Mouse (Mus musculus) limb, embryonic 10.5 days (tissue): ENCODE measurements around the gene Lrig1. TPM values are rescaled to one million over a fixed set of nuclear protein-coding genes. Genes with fewer than 3 reads are reported as not detected.

Source experiments
- DNase-seq: peaks from one replicate; pipeline ENCODE4 v3.0.0-alpha.2; 2017; ENCODE audit warnings: low spot score
- H3K27ac ChIP-seq: fragments of 300-500 bp; sonication (generic); 2 replicates; pipeline ENCODE4 v1.5.1; 2016; ENCODE audit warnings: mild to moderate bottlenecking
- H3K27me3 ChIP-seq: fragments of 300-500 bp; sonication (generic); 2 replicates; pipeline ENCODE4 v1.6.1; 2016; ENCODE audit warnings: low read depth, mild to moderate bottlenecking; ENCODE audit not compliant: poor library complexity, severe bottlenecking
- H3K36me3 ChIP-seq: fragments of 300-500 bp; sonication (generic); 2 replicates; pipeline ENCODE4 v1.6.1; 2016; ENCODE audit warnings: mild to moderate bottlenecking, moderate library complexity
- H3K4me1 ChIP-seq: fragments of 300-500 bp; sonication (generic); 2 replicates; pipeline ENCODE4 v1.6.1; 2016
- H3K4me3 ChIP-seq: fragments of 300-500 bp; sonication (generic); 2 replicates; pipeline ENCODE4 v1.5.1; 2016; ENCODE audit warnings: mild to moderate bottlenecking, moderate library complexity
- H3K9me3 ChIP-seq: fragments of 300-500 bp; sonication (generic); replicated peaks from 2 replicates; pipeline ENCODE4 v1.6.1; 2016; ENCODE audit warnings: mild to moderate bottlenecking
- WGBS: fragments of 180-500 bp; shearing (Covaris S2); methylation state at CpG from one replicate; pipeline ENCODE4 v1.1.7; 2016; 5-methylcytosine and 5-hydroxymethylcytosine counted together
- polyA plus RNA-seq: library from polyadenylated mRNA; unstranded; fragments of >200 nt; fragmentation: Nextera tagmentation; extraction: Ambion mirVana; gene quantifications from 2 replicates; pipeline ENCODE4 v1.2.1, GENCODE M21; 2016

The Lrig1 gene
- polyA plus RNA-seq, 1 experiment from 2014 or later, result 15.7 TPM

DNA sequence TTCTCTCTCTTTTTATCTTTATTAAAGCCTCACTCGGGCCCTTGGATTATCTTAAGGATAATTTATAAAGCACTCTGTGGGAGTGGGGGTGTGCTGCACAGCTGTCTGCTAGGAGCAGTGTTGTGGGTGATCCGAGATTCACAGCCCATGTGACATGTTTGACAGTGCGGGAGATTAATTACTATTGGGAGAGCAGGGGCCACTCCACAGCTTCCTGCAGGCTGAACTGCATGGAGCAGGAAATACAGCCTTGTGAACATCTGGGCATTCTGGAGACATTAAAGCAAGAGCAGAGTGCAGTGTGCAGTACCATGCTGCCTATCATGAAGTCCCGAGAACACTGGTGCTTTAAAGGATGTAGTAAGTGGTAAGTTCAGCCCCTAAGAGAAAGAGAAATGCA lies 107.2 kb downstream of the Lrig1 start:
- Histone ChIP-seq H3K27ac (peak overlapping the region; percentile 53; the same call in 1 of the 2 replicates), H3K36me3 (no peaks in the 10 kb centered on the region), H3K4me3 (no peak overlapping the region), H3K4me1 (peaks cover 46% of the 10 kb centered on the region), H3K27me3 (no peaks in the 10 kb centered on the region), H3K9me3 (no peaks in the 10 kb centered on the region)
- 13% methylated on average over 4 of the region's 4 CpGs for WGBS
- peak; percentile 39 for DNase-seq

DNA sequence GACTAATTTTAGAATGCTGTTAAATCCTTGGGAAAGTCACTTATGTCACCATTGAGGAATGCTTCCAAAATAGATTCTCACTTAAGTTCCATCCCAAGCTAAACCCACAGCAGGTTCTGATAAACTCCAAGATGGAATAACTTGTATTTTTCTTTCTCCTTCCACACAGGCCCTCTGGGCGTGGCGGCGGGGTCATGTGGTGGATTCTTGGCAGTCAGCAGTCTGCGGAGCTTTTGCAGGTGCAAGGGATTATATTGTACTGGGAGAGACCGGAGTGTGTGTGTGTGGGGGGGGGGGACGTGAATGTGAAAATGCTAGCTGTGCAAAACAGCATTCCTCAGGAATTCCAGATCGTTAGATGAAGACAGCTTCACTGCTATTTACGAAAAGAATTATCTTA lies 107.7 kb downstream of the Lrig1 start:
- Histone ChIP-seq H3K36me3 (no peaks in the 10 kb centered on the region), H3K27ac (no peak overlapping the region), H3K4me1 (peaks cover 45% of the 10 kb centered on the region), H3K9me3 (no peaks in the 10 kb centered on the region), H3K27me3 (no peaks in the 10 kb centered on the region), H3K4me3 (no peak overlapping the region)
- WGBS, result 37% methylated on average over 8 of the region's 8 CpGs
- DNase-seq, result peak; percentile 59

GRCm38 (mm10) chr6:94588365-94588764 lies 111.6 kb downstream of the Lrig1 start:
- Histone ChIP-seq H3K4me3 (no peak overlapping the region), H3K36me3 (no peaks in the 10 kb centered on the region), H3K4me1 (peaks cover 14% of the 10 kb centered on the region), H3K27ac (no peak overlapping the region), H3K9me3 (no peaks in the 10 kb centered on the region), H3K27me3 (no peaks in the 10 kb centered on the region)
- 94% methylated on average over 4 of the region's 4 CpGs for WGBS
- DNase-seq, result peak; percentile 3

DNA sequence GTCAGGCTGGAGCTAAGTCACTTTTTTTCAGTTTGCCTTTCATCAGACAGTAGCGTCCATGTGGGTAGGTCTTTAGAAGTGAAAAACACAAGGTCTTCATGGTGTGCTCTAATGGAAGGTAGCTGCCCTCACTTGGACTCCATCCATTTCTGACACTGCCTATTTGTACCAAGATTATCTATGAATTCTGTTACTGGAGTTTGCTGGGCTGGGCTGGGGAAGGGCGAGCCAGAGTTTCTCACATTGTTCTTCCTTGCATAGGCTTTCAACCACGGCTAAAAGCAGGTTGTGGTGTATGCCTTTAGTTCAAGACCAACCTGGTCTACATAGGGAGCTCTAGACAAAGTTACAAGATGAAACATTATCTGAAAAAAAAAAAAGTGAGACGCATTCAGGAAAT lies 115.0 kb downstream of the Lrig1 start:
- Histone ChIP-seq H3K36me3 (no peaks in the 10 kb centered on the region), H3K27me3 (no peaks in the 10 kb centered on the region), H3K9me3 (no peaks in the 10 kb centered on the region), H3K4me1 (no peaks in the 10 kb centered on the region), H3K4me3 (no peak overlapping the region), H3K27ac (no peak overlapping the region)
- no peak for DNase-seq
- WGBS, result 93% methylated on average over 4 of the region's 4 CpGs

- DNase-seq, result no peak
- no peaks in the 10 kb centered on the region for H3K36me3 ChIP-seq
- no peak overlapping the region for H3K4me3 ChIP-seq
- no peaks in the 10 kb centered on the region for H3K4me1 ChIP-seq
- H3K9me3 ChIP-seq, result no peaks in the 10 kb centered on the region
- no peaks in the 10 kb centered on the region for H3K27me3 ChIP-seq
- 93% methylated on average over 9 of the region's 9 CpGs for WGBS
- no peak overlapping the region for H3K27ac ChIP-seq
Observed at GRCm38 (mm10) chr6:94584147-94584695, 115.7 kb downstream of the Lrig1 start.

DNA sequence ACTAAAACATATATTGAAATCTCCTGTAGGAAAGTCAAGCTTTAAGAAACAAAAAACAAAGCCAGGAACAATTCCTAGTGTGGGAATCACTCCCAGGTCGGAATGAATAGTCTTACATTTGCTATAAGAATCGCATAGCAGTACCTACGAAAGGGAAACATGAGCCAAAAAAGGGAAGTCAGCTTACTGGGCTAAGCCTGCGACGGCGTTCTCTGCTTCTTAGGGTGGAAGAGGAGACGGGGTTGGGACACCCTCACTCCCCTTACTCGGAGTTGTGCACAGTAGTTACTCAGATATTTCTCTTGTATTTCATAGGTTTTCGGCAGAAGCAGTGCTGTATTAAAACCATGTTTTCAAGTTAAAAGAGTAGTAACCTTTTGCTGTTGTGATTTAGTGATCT lies 117.9 kb downstream of the Lrig1 start:
- Histone ChIP-seq H3K27ac (no peak overlapping the region), H3K4me3 (no peak overlapping the region), H3K9me3 (no peaks in the 10 kb centered on the region), H3K27me3 (no peaks in the 10 kb centered on the region), H3K4me1 (no peaks in the 10 kb centered on the region; the same call in 1 of the 2 replicates), H3K36me3 (no peaks in the 10 kb centered on the region)
- DNase-seq, result no peak
- 95% methylated on average over 9 of the region's 9 CpGs for WGBS

DNA sequence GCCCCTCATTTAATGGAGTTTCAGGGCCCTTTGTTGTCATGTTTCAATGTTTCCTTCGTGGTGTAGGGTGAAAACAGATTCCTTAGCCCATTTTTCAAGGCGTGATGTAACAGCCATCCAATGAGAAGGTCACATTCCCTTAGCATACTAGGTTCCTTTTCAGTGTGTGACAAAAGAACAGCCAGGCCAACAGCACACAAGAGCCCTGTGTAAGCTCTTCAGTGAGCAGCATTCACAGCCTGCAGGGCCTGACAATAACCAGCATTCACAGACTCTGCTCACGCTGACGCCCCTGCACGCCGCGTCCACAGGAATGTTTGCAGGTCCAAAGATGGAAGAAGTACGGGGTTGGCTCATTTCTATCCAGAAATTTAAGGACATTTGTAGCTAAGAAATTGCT lies 122.0 kb downstream of the Lrig1 start:
- 0 out of 2 replicates have a peak overlapping the region, but pooled peaks have one; percentile 36 for H3K27ac ChIP-seq
- 87% methylated on average over 8 of the region's 8 CpGs for WGBS
- DNase-seq, result no peak
- no peaks in the 10 kb centered on the region for H3K36me3 ChIP-seq
- no peak overlapping the region for H3K4me3 ChIP-seq
- no peaks in the 10 kb centered on the region for H3K27me3 ChIP-seq
- no peaks in the 10 kb centered on the region for H3K9me3 ChIP-seq
- no peaks in the 10 kb centered on the region; the same call in 1 of the 2 replicates for H3K4me1 ChIP-seq

- Histone ChIP-seq H3K27ac (no peak overlapping the region), H3K27me3 (no peaks in the 10 kb centered on the region), H3K4me1 (no peaks in the 10 kb centered on the region; the same call in 1 of the 2 replicates), H3K9me3 (no peaks in the 10 kb centered on the region), H3K4me3 (no peak overlapping the region), H3K36me3 (no peaks in the 10 kb centered on the region)
- no peak for DNase-seq
- WGBS, result 87% methylated on average over 9 of the region's 9 CpGs
Observed at GRCm38 (mm10) chr6:94575526-94576166, 124.3 kb downstream of the Lrig1 start.

- Histone ChIP-seq H3K27ac (no peak overlapping the region), H3K27me3 (no peaks in the 10 kb centered on the region), H3K36me3 (no peaks in the 10 kb centered on the region), H3K9me3 (no peaks in the 10 kb centered on the region), H3K4me1 (peaks cover under 1% of the 10 kb centered on the region; the same call in 1 of the 2 replicates), H3K4me3 (no peak overlapping the region)
- no peak for DNase-seq
- 83% methylated on average over 2 of the region's 2 CpGs for WGBS
Observed at GRCm38 (mm10) chr6:94568040-94568439, 131.9 kb downstream of the Lrig1 start.

GRCm38 (mm10) chr6:94565766-94566165 lies 134.2 kb downstream of the Lrig1 start:
- WGBS, result 97% methylated on average over 2 of the region's 2 CpGs

DNA sequence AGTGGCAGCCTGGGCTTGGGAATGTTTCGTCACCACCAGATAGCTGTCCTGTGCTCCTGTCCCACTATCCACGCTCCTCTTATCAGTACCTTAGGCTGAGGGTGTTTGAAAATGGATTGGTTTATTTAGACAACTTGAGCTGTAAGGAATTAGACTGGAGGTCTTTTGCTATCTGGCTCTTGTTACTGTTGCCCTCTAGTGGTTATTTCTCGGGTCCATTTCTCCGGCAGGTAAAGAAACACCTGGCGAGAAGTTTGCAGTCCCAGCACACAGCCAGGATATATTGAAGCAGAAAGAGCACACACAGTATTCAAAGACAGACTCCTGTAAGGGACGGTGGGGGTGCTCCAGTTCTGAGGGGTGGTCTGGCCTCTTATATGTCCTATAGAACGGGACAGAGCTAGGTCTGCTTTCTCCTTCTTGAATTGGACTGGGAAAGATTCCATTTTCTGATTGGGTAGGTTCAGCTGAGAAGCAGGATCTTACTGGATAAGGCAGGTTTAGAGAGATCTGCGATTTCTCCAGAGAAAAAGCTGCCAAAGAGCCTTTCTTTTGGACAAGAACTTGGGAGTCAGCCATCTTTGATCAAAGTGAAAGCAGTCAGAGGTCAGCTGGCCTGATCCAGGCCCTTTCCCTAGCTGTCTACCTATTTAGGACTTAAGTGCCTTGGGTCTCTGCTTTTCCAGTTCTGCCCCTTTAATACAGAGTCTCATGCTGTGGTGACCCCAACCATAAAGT lies 136.6 kb downstream of the Lrig1 start:
- Histone ChIP-seq H3K9me3 (no peaks in the 10 kb centered on the region), H3K27ac (no peak overlapping the region), H3K4me3 (no peak overlapping the region), H3K27me3 (no peaks in the 10 kb centered on the region), H3K36me3 (no peaks in the 10 kb centered on the region), H3K4me1 (peaks cover 14% of the 10 kb centered on the region; the same call in 1 of the 2 replicates)
- no peak for DNase-seq
- WGBS, result 55% methylated on average over 8 of the region's 8 CpGs

More at GRCm38 (mm10) chr6:94565766-94566165, 134.2 kb downstream of the Lrig1 start:
- no peak for DNase-seq
- Histone ChIP-seq H3K4me1 (peaks cover 12% of the 10 kb centered on the region; the same call in 1 of the 2 replicates), H3K36me3 (no peaks in the 10 kb centered on the region), H3K9me3 (no peaks in the 10 kb centered on the region), H3K4me3 (no peak overlapping the region), H3K27ac (no peak overlapping the region), H3K27me3 (no peaks in the 10 kb centered on the region)

DNA sequence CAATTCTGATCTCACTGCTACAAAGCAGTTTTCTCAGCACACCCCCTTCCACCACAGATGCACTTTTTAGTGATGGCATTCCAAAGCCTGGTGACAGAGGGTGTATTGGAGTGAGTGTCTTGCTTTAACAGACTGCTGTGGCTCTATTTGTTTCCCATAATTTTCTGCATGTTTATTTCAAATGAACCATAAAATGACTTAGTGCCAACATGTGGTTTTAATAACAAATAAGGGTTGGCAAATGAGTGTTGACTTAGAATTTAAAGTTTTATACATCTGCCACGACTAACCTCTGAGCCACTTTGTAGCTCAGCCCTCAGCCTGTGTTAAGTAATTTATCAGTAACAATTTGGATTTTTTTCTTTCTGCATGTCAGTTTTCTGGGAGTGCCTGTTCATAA lies 138.6 kb downstream of the Lrig1 start:
- no peaks in the 10 kb centered on the region for H3K36me3 ChIP-seq
- H3K4me3 ChIP-seq, result no peak overlapping the region
- DNase-seq, result no peak
- no peaks in the 10 kb centered on the region for H3K9me3 ChIP-seq
- no peaks in the 10 kb centered on the region for H3K27me3 ChIP-seq
- no peak overlapping the region for H3K27ac ChIP-seq
- H3K4me1 ChIP-seq, result peaks cover 14% of the 10 kb centered on the region; the same call in 1 of the 2 replicates
- 34% methylated on average over 1 of the region's 1 CpGs for WGBS

- Histone ChIP-seq H3K36me3 (no peaks in the 10 kb centered on the region), H3K27ac (no peak overlapping the region), H3K4me3 (no peak overlapping the region), H3K27me3 (no peaks in the 10 kb centered on the region), H3K4me1 (peaks cover 14% of the 10 kb centered on the region; the same call in 1 of the 2 replicates), H3K9me3 (no peaks in the 10 kb centered on the region)
- 82% methylated on average over 1 of the region's 1 CpGs for WGBS
- DNase-seq, result no peak
Observed at GRCm38 (mm10) chr6:94560896-94561295, 139.1 kb downstream of the Lrig1 start.
